Mouse (Mus musculus): ENCODE measurements at regions not wholly inside any gene's neighbourhood (a gene's known extent, or its start where the extent isn't known, plus 50 kb on each side); places are given as distances from the start of the nearest gene placed in this dataset.

DNA sequence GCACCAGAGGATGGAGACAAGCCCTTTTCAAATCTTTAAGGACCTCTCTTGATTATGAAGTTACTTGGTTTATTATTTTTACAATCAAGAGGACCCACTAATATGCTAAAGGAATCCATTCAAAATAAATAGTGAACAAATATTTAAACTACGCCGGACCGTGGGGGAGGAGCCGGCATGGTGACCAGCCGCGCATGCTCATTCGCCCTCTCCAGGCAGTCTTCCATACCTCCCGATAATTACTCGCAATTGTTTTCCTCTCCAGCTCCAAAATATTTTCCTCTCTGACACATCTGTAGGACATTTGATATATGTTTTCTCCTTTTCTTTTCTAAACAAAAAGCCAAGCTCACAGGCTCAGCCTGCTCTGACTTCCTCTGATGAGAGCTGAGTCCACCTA, 111.3 kb upstream of the Gsc start:
- peak overlapping the region; percentile 32; the same call in 1 of the 2 replicates for H3K4me2 ChIP-seq (replicated peaks; ENCODE audit: low read depth, low read length)
- H3K9me3 ChIP-seq (ENCODE audit: low read length), result no peaks in the 10 kb centered on the region
- no peak for DNase-seq (ENCODE audit: low spot score)
- no peak overlapping the region for H3K9ac ChIP-seq (replicated peaks; ENCODE audit: low read depth)
- no peak for ATAC-seq
- no peak overlapping the region for H3K27ac ChIP-seq (ENCODE audit: low read length)
- no peak for TF ChIP-seq EP300 (IDR thresholded peaks at IDR 0.05)
- no peak for TF ChIP-seq CTCF (IDR thresholded peaks at IDR 0.05)
- H3K27me3 ChIP-seq (replicated peaks; ENCODE audit: insufficient read depth, low read length), result no peaks in the 10 kb centered on the region
- 42% methylated on average over 9 of the region's 9 CpGs for WGBS
- no peaks in the 10 kb centered on the region for H3K36me3 ChIP-seq (ENCODE audit: insufficient read depth, low read length)
- no peaks in the 10 kb centered on the region for H3K4me1 ChIP-seq (ENCODE audit: insufficient read depth, low read depth, low read length)
- H3K4me3 ChIP-seq (ENCODE audit: low read depth, low read length), result no peak overlapping the region

DNA sequence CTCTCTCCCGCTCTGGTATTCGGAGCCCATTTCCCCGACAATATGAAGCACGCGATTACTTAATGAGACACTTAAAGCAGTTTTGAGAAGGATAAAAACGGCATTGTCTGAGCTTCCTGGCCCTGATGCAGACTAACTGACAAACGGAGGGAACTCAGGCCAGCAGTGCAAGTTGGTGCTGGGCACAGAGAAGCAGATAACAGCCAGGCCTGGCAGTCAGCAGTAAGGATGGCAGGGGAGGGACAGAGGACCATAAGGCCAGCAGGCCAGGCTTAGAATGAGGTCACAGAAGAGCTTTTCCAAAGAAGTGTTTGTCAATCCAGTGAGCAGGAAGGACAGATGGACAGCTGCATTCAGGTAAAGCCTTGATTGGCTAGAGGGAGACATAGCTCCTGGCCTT, 107.7 kb upstream of the Gsc start:
- Histone ChIP-seq H3K9me3 (ENCODE audit: low read length) (no peaks in the 10 kb centered on the region), H3K9ac (replicated peaks; ENCODE audit: low read depth) (no peak overlapping the region), H3K4me3 (ENCODE audit: low read depth, low read length) (no peak overlapping the region), H3K27me3 (replicated peaks; ENCODE audit: insufficient read depth, low read length) (no peaks in the 10 kb centered on the region; the same call in 1 of the 2 replicates), H3K27ac (ENCODE audit: low read length) (no peak overlapping the region), H3K4me1 (ENCODE audit: insufficient read depth, low read depth, low read length) (no peaks in the 10 kb centered on the region), H3K4me2 (replicated peaks; ENCODE audit: low read depth, low read length) (no peak overlapping the region), H3K36me3 (ENCODE audit: insufficient read depth, low read length) (no peaks in the 10 kb centered on the region)
- no peak for TF ChIP-seq CTCF (IDR thresholded peaks at IDR 0.05)
- TF ChIP-seq EP300 (IDR thresholded peaks at IDR 0.05), result no peak
- ATAC-seq (no peak), DNase-seq (ENCODE audit: low spot score) (no peak)
- WGBS, result 45% methylated on average over 7 of the region's 7 CpGs

DNA sequence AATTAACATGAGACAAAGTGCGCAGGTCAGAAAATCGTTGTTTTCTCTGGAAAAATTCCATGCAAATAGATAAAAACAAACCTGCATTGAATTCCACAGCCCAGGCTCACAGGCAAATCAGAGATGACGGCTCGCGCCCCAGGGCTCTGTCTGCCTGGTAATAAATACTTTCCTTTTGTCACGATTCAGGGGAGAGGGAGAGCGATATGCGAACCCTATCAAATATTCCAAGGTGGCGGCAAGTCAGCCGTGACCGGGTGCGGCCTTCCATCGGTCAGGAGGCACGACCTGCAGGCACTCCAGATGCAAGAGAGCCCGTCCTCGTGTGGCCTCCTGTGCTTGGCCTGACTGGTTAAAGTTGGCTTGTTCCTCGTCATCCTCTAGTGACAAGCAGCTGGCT, 94.5 kb upstream of the Gsc start:
- TF ChIP-seq CTCF (IDR thresholded peaks at IDR 0.05) (no peak), EP300 (IDR thresholded peaks at IDR 0.05) (no peak)
- WGBS, result 79% methylated on average over 17 of the region's 17 CpGs
- Histone ChIP-seq H3K9me3 (ENCODE audit: low read length) (no peaks in the 10 kb centered on the region), H3K36me3 (ENCODE audit: insufficient read depth, low read length) (no peaks in the 10 kb centered on the region), H3K4me2 (replicated peaks; ENCODE audit: low read depth, low read length) (no peak overlapping the region), H3K27ac (ENCODE audit: low read length) (no peak overlapping the region), H3K4me1 (ENCODE audit: insufficient read depth, low read depth, low read length) (no peaks in the 10 kb centered on the region), H3K27me3 (replicated peaks; ENCODE audit: insufficient read depth, low read length) (no peaks in the 10 kb centered on the region), H3K4me3 (ENCODE audit: low read depth, low read length) (no peak overlapping the region), H3K9ac (replicated peaks; ENCODE audit: low read depth) (no peak overlapping the region)
- DNase-seq (ENCODE audit: low spot score), result no peak
- ATAC-seq, result no peak

DNA sequence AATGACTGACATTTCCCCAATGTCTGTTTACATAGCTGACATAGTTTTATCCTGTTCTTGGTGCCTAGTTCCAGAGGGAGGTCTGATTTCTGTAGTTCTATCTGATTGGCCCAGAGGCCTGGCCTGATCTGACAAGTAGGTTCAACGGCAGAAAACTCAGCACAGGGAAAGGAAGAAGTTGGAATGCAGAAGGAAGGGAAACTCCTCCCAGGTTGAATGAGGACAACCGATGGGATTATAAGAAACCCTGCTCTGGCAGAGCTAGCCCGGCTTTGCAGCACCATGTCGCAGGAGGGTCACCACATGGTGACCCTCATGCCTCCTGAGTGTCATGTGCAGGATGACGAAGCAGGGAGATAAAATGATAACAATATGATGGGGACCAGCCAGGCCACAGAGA, 89.8 kb upstream of the Gsc start:
- Histone ChIP-seq H3K4me2 (replicated peaks; ENCODE audit: low read depth, low read length) (no peak overlapping the region), H3K36me3 (ENCODE audit: insufficient read depth, low read length) (no peaks in the 10 kb centered on the region), H3K9ac (replicated peaks; ENCODE audit: low read depth) (no peak overlapping the region), H3K9me3 (ENCODE audit: low read length) (no peaks in the 10 kb centered on the region), H3K27ac (ENCODE audit: low read length) (no peak overlapping the region), H3K27me3 (replicated peaks; ENCODE audit: insufficient read depth, low read length) (no peaks in the 10 kb centered on the region), H3K4me3 (ENCODE audit: low read depth, low read length) (no peak overlapping the region), H3K4me1 (ENCODE audit: insufficient read depth, low read depth, low read length) (no peaks in the 10 kb centered on the region)
- ATAC-seq (no peak), DNase-seq (ENCODE audit: low spot score) (no peak)
- 47% methylated on average over 5 of the region's 5 CpGs for WGBS
- TF ChIP-seq EP300 (IDR thresholded peaks at IDR 0.05) (no peak), CTCF (IDR thresholded peaks at IDR 0.05) (no peak)

DNA sequence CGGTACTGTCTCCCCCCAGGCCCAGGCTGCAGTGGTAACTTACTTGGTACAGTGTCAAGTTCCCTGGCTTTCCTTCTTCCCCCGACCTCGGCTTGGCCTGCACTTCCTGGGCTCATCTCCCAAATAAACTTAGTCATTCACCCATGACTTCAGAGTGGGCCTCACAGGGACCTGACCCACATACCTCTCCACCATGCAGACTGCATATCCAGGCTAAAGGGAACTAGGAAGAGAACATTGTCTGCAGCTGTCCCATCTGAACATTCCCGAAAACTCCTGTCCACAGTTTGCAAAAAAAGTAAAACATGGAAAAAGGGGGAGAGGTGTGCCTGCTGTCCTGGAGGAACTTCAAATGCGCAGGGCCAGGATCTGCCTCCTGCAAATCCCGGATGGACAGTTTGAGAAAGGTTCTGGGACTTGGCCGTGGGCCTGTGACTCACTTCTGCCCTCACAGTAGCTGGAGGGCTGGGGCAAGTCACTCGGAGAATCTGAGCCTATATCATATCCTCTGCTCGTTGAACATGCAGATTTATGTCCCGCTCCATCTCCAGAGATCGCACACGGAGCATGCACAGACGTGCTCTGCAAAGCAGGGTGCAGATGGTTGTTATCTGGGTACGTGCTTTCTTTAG, 87.9 kb upstream of the Gsc start:
- H3K27me3 ChIP-seq (replicated peaks; ENCODE audit: insufficient read depth, low read length), result no peaks in the 10 kb centered on the region
- H3K27ac ChIP-seq (ENCODE audit: low read length), result no peak overlapping the region
- WGBS, result 54% methylated on average over 14 of the region's 14 CpGs
- H3K36me3 ChIP-seq (ENCODE audit: insufficient read depth, low read length), result no peaks in the 10 kb centered on the region
- ATAC-seq (no peak), DNase-seq (ENCODE audit: low spot score) (no peak)
- no peak for TF ChIP-seq EP300 (IDR thresholded peaks at IDR 0.05)
- TF ChIP-seq CTCF (IDR thresholded peaks at IDR 0.05), result no peak
- no peak overlapping the region for H3K4me2 ChIP-seq (replicated peaks; ENCODE audit: low read depth, low read length)
- no peak overlapping the region for H3K9ac ChIP-seq (replicated peaks; ENCODE audit: low read depth)
- no peak overlapping the region for H3K4me3 ChIP-seq (ENCODE audit: low read depth, low read length)
- no peaks in the 10 kb centered on the region for H3K4me1 ChIP-seq (ENCODE audit: insufficient read depth, low read depth, low read length)
- no peaks in the 10 kb centered on the region for H3K9me3 ChIP-seq (ENCODE audit: low read length)

DNA sequence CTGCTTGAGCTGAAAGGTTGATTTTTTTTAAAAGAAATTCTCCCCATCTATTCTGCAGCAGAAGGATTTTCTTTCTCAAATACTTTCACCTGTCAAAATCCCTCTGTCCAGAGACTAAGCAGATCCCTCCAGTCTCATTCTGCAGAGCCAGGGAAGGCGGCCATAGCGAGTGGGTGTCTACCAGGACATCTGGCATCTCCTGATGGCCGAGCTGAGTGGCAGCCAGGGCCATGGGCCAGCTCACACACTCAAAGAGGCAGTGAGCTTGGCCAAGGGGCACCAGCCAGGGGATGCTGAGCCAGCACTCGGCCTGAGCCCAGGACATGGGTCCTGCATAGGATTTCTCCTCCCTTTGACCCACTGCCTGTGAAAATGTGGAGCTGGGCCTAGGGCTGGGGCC, 84.6 kb upstream of the Gsc start:
- no peak for DNase-seq (ENCODE audit: low spot score)
- Histone ChIP-seq H3K4me2 (replicated peaks; ENCODE audit: low read depth, low read length) (no peak overlapping the region), H3K9ac (replicated peaks; ENCODE audit: low read depth) (no peak overlapping the region), H3K9me3 (ENCODE audit: low read length) (no peaks in the 10 kb centered on the region), H3K27me3 (replicated peaks; ENCODE audit: insufficient read depth, low read length) (no peaks in the 10 kb centered on the region), H3K36me3 (ENCODE audit: insufficient read depth, low read length) (no peaks in the 10 kb centered on the region), H3K4me3 (ENCODE audit: low read depth, low read length) (no peak overlapping the region), H3K4me1 (ENCODE audit: insufficient read depth, low read depth, low read length) (no peaks in the 10 kb centered on the region), H3K27ac (ENCODE audit: low read length) (no peak overlapping the region)
- no peak for ATAC-seq
- 62% methylated on average over 4 of the region's 4 CpGs for WGBS
- TF ChIP-seq CTCF (IDR thresholded peaks at IDR 0.05) (no peak), EP300 (IDR thresholded peaks at IDR 0.05) (no peak)

DNA sequence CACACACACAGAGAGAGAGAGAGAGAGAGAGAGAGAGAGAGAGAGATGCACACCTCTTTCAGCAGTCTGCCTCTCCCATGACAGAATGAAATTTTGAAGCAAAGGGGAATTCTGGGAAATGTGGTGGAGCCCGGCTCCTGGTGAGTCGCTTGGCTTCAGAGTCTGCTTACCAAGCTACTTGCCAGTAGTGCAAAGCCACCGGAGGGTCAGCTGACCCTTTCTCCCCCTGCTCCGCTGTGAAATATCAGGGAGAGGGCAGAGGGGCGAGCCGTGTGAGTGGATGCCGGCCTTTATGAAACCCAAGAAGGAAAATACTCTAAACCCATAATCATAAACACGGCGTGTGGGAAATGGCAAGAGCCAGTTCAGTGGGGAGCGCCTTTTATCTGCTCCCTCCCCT, 84.2 kb upstream of the Gsc start:
- H3K9ac ChIP-seq (replicated peaks; ENCODE audit: low read depth), result no peak overlapping the region
- H3K36me3 ChIP-seq (ENCODE audit: insufficient read depth, low read length), result no peaks in the 10 kb centered on the region
- no peak overlapping the region for H3K4me2 ChIP-seq (replicated peaks; ENCODE audit: low read depth, low read length)
- ATAC-seq (no peak), DNase-seq (ENCODE audit: low spot score) (no peak)
- no peaks in the 10 kb centered on the region for H3K27me3 ChIP-seq (replicated peaks; ENCODE audit: insufficient read depth, low read length)
- no peaks in the 10 kb centered on the region for H3K4me1 ChIP-seq (ENCODE audit: insufficient read depth, low read depth, low read length)
- H3K4me3 ChIP-seq (ENCODE audit: low read depth, low read length), result no peak overlapping the region
- TF ChIP-seq EP300 (IDR thresholded peaks at IDR 0.05), result no peak
- no peak for TF ChIP-seq CTCF (IDR thresholded peaks at IDR 0.05)
- no peaks in the 10 kb centered on the region for H3K9me3 ChIP-seq (ENCODE audit: low read length)
- H3K27ac ChIP-seq (ENCODE audit: low read length), result no peak overlapping the region
- WGBS, result 67% methylated on average over 10 of the region's 10 CpGs

Measured in lung, postnatal 0 days (tissue).